Mouse (Mus musculus) left cerebral cortex, postnatal 4 days (tissue): ENCODE results near the gene Csf2rb2. TPM values are rescaled to one million over a fixed set of nuclear protein-coding genes. Genes with fewer than 3 reads are reported as not detected.
A peak's percentile ranks its signal among the peaks of the same experiment; 100 is the strongest.
"Not testable (repeated sequence)": the region's sequence is repeated elsewhere in the genome, so short reads cannot be mapped to it uniquely, and the experiment has no call there.

Source experiments
- DNase-seq: peaks from one replicate; pipeline ENCODE4 v3.0.0-alpha.2; 2022
- intact Hi-C: fragments of 180-260 bp; cut with DNase I; formaldehyde crosslinking; loops from one replicate; pipeline ENCODE4 v1.15.1; 2025
- total RNA-seq, 2 experiments: library from RNA; stranded (reverse); gene quantifications; 2 replicates each; pipeline ENCODE4 v1.2.3; 2021

The Csf2rb2 gene
- total RNA-seq, 2 experiments from 2014 or later: 0.46 TPM

GRCm38 (mm10) chr15:78258246-78258865, 47.2 kb downstream of the Csf2rb2 start:
- DNase-seq: no peak
- intact Hi-C loops: loop anchor here (5.0 kb wide), 2 partner anchors 64 to 164 kb away; no protein-coding TSS in a partner anchor

GRCm38 (mm10) chr15:78257326-78258050, 48.0 kb downstream of the Csf2rb2 start:
- intact Hi-C loops: loop anchor here (5.0 kb wide), 2 partner anchors 65 to 165 kb away; no protein-coding TSS in a partner anchor
- peak; percentile 72 for DNase-seq

GRCm38 (mm10) chr15:78256602-78257259, 48.8 kb downstream of the Csf2rb2 start:
- DNase-seq: not testable (repeated sequence)
- intact Hi-C loops: loop anchor here (5.0 kb wide), 2 partner anchors 66 to 166 kb away; no protein-coding TSS in a partner anchor

- peak; percentile 80 for DNase-seq
- intact Hi-C loops: loop anchor here (5.0 kb wide), 2 partner anchors 68 to 168 kb away; no protein-coding TSS in a partner anchor
Observed at GRCm38 (mm10) chr15:78254751-78255150, 50.8 kb downstream of the Csf2rb2 start.

GRCm38 (mm10) chr15:78248410-78248809, 57.1 kb downstream of the Csf2rb2 start:
- intact Hi-C loops: no loop called here
- no peak for DNase-seq

GRCm38 (mm10) chr15:78247659-78248058, 57.9 kb downstream of the Csf2rb2 start:
- no peak for DNase-seq
- intact Hi-C loops: no loop called here

- intact Hi-C loops: no loop called here
- DNase-seq: no peak
Observed at GRCm38 (mm10) chr15:78246143-78247116, 59.1 kb downstream of the Csf2rb2 start.

- no peak for DNase-seq
- intact Hi-C loops: no loop called here
Observed at GRCm38 (mm10) chr15:78244695-78245492, 60.6 kb downstream of the Csf2rb2 start, which contains the start of gene Ncf4. TSS of gene Ncf4 (plus strand) at chr15:78244801.

GRCm38 (mm10) chr15:78243774-78244173, 61.7 kb downstream of the Csf2rb2 start:
- DNase-seq: no peak
- intact Hi-C loops: no loop called here

- intact Hi-C loops: no loop called here
- no peak for DNase-seq
Observed at GRCm38 (mm10) chr15:78243061-78243460, 62.5 kb downstream of the Csf2rb2 start.

- no peak for DNase-seq
- intact Hi-C loops: no loop called here
Observed at GRCm38 (mm10) chr15:78241335-78241734, 64.2 kb downstream of the Csf2rb2 start.

- no peak for DNase-seq
- intact Hi-C loops: loop anchor here (10.0 kb wide), 1 partner anchor 55 kb away; no protein-coding TSS in a partner anchor
Observed at GRCm38 (mm10) chr15:78239956-78240617, 65.4 kb downstream of the Csf2rb2 start.

- intact Hi-C loops: loop anchor here (10.0 kb wide), 1 partner anchor 55 kb away; no protein-coding TSS in a partner anchor
- peak; percentile 74 for DNase-seq
Observed at GRCm38 (mm10) chr15:78239453-78239852, 66.1 kb downstream of the Csf2rb2 start.

GRCm38 (mm10) chr15:78234823-78235509, 70.6 kb downstream of the Csf2rb2 start:
- no peak for DNase-seq
- intact Hi-C loops: loop anchor here (10.0 kb wide), 1 partner anchor 50 kb away; no protein-coding TSS in a partner anchor
